ENCODE assay signal across 1 mouse cellular context in genomic region chrX:52926726-52927125, GRCm38 (mm10).
TF ChIP-seq lines count a peak whose summit lies in the region.

No protein-coding gene starts in this region.

TF ChIP-seq in CH12.LX, 34 proteins besides CTCF, POLR2A, EP300 and RAD21 (continued from another document):
- no peak for TF ChIP-seq ELF1 (IDR thresholded peaks at IDR 0.05; ENCODE audit: low read depth, low read length)
- TF ChIP-seq MEF2A (IDR thresholded peaks at IDR 0.05; ENCODE audit: borderline replicate concordance, low read depth, low read length), result peak; percentile 57; the same call in 1 of the 2 replicates
- peak; percentile 48; the same call in 1 of the 2 replicates for TF ChIP-seq IRF4 (IDR thresholded peaks at IDR 0.05; ENCODE audit: low read depth, low read length)
- TF ChIP-seq TCF12 (IDR thresholded peaks at IDR 0.05; ENCODE audit: low read depth, low read length), result peak; percentile 39; the same call in 1 of the 2 replicates
- 0 out of 2 replicates have a peak, but pooled peaks have one; percentile 48 for TF ChIP-seq SIN3A (IDR thresholded peaks at IDR 0.05; ENCODE audit: low read length)
- TF ChIP-seq UBTF (IDR thresholded peaks at IDR 0.05; ENCODE audit: low read depth, low read length), result no peak
- TF ChIP-seq ZNF384 (IDR thresholded peaks at IDR 0.05; ENCODE audit: low read depth, low read length), result peak; percentile 38
- TF ChIP-seq KAT2A (IDR thresholded peaks at IDR 0.05; ENCODE audit: insufficient replicate concordance, low read length), result no peak
- TF ChIP-seq BHLHE40 (IDR thresholded peaks at IDR 0.05; ENCODE audit: low read depth, low read length), result peak; percentile 72
- TF ChIP-seq NRF1 (IDR thresholded peaks at IDR 0.05; ENCODE audit: low read depth, low read length), result no peak
- no peak for TF ChIP-seq TBP (conservative IDR thresholded peaks at IDR 0.05; ENCODE audit: low read depth, low read length)
- TF ChIP-seq PAX5 (IDR thresholded peaks at IDR 0.05; ENCODE audit: low read length), result no peak
